Mouse (Mus musculus): ENCODE data around the gene Fbxo10.
"Not testable (repeated sequence)": the region's sequence is repeated elsewhere in the genome, so short reads cannot be mapped to it uniquely, and the experiment has no call there.

The Fbxo10 gene

GRCm38 (mm10) chr4:45000001-45000400 lies 84.4 kb downstream of the Fbxo10 start:
- no peak for DNase-seq (ENCODE audit: low spot score)

GRCm38 (mm10) chr4:44998071-44998470 lies 86.3 kb downstream of the Fbxo10 start:
- DNase-seq (ENCODE audit: low spot score): no peak

GRCm38 (mm10) chr4:44994776-44995175 lies 89.6 kb downstream of the Fbxo10 start:
- DNase-seq (ENCODE audit: low spot score): no peak

GRCm38 (mm10) chr4:44993847-44994246 lies 90.6 kb downstream of the Fbxo10 start:
- no peak for DNase-seq (ENCODE audit: low spot score)

GRCm38 (mm10) chr4:44993179-44993578 lies 91.2 kb downstream of the Fbxo10 start:
- DNase-seq (ENCODE audit: low spot score): not testable (repeated sequence)

- not testable (repeated sequence) for DNase-seq (ENCODE audit: low spot score)
Observed at GRCm38 (mm10) chr4:44992330-44992729, 92.1 kb downstream of the Fbxo10 start.

GRCm38 (mm10) chr4:44990560-44990959 lies 93.8 kb downstream of the Fbxo10 start:
- no peak for DNase-seq (ENCODE audit: low spot score)
